Mouse (Mus musculus) embryonic fibroblast, embryonic 13.5 days (primary cell): ENCODE data around the gene Ncapd2. TPM values are rescaled to one million over a fixed set of nuclear protein-coding genes. Genes with fewer than 3 reads are reported as not detected.

Experiments used
- H3K27ac ChIP-seq: 2 replicates; pipeline ENCODE4 v1.5.1; 2012; ENCODE audit warnings: low read length, control low read depth, inconsistent platforms; ENCODE audit not compliant: insufficient read depth
- H3K4me1 ChIP-seq: 2 replicates; pipeline ENCODE4 v1.6.1; 2011; ENCODE audit warnings: low read length; ENCODE audit not compliant: control insufficient read depth, insufficient read depth
- H3K4me3 ChIP-seq: 2 replicates; pipeline ENCODE4 v1.5.1; 2011; ENCODE audit warnings: mild to moderate bottlenecking, control low read depth, low read length; ENCODE audit not compliant: insufficient read depth
- CTCF ChIP-seq: IDR thresholded peaks from 2 replicates; pipeline ENCODE4 v1.5.1; 2011; ENCODE audit warnings: mild to moderate bottlenecking, control low read depth, low read length, moderate library complexity, borderline replicate concordance; ENCODE audit not compliant: insufficient read depth
- POLR2A ChIP-seq: IDR thresholded peaks from 2 replicates; pipeline ENCODE4 v1.6.1; 2011; ENCODE audit warnings: low read depth, mild to moderate bottlenecking, control low read depth, low read length, moderate library complexity
- polyA plus RNA-seq: library from polyadenylated mRNA; stranded (reverse); fragments of >200 nt; gene quantifications from 2 replicates; pipeline ENCODE4 v1.2.4, GENCODE M21; 2011; ENCODE audit warnings: low read depth; ENCODE audit not compliant: missing spikeins, insufficient read length

The Ncapd2 gene
- polyA plus RNA-seq, 1 experiment, result 137 TPM

DNA sequence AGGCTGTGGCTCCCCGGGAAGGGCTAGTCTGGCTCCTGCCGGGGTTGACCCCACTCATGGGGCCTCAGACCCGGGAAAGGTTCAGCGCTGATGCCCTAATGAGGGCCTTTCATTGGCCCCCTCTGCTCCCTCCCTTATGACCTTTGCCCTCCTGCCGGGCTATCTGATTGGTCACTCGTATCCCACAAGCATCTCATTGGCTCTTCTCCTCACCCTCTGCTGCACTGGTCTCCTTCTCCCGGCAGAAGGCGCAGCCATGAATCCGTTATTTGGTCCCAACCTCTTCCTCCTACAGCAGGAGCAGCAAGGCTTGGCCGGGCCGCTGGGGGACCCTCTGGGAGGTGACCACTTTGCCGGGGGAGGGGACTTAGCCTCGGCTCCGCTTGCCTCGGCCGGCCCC, 46.5 kb downstream of the Ncapd2 start, which contains the start of gene Iffo1:
Iffo1 (plus strand) TSS at position 241 of the 400 bp plus-strand sequence.
- peaks cover 5% of the 10 kb centered on the region; the same call in 1 of the 2 replicates for H3K4me1 ChIP-seq

DNA sequence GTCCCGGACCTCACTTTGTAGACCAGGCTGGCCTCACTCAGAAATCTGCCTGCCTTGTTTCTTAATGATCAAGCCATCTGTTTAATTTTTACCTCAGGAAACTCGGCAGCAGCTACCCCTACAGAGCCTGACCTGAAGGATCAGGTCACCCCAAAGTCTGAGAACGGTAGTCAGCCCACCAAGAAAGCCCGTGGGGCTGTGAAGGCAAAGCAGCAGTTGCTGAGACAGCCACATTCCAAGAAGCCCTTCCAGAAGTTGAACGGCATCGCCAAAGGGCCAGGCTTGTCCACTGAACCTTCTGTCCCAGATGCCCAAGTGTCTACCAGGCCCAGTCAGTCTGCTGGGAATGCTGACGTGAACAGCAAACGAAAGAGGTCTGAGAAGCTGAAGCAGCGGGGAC, 47.6 kb downstream of the Ncapd2 start:
- no peak overlapping the region for H3K4me3 ChIP-seq
- TF ChIP-seq POLR2A, result no peak
- no peak for TF ChIP-seq CTCF

More for the DNA sequence above, 46.5 kb downstream of the Ncapd2 start, which contains the start of gene Iffo1:
- Histone ChIP-seq H3K4me3 (peak within 1 kb of the TSS; percentile 57), H3K27ac (peak within 1 kb of the TSS; percentile 36)
- TF ChIP-seq CTCF (peak; percentile 23; the same call in 1 of the 2 replicates), POLR2A (peak; percentile 83)

DNA sequence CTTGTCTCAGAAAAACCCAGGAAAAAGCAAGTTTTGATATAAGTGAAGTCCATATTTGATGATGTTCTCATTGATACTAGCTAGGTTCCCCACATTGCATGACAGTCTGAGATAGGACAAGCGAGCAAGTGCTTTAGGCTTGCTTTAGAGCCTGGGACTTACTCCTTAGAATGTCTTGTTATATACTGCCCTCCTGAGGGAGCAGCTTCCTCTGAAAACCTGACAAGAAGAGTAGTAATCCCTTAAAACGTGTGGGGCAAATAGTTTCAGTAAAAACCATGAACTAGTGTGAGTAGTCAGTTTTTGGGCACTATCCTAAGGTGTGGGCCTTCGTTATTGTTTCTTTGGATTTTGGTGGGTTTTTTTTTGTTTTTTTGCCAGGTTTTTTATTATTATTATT, 48.4 kb downstream of the Ncapd2 start:
- Histone ChIP-seq H3K4me1 (peaks cover 3% of the 10 kb centered on the region; the same call in 1 of the 2 replicates), H3K27ac (no peak overlapping the region), H3K4me3 (no peak overlapping the region)
- TF ChIP-seq POLR2A (no peak), CTCF (no peak)

More for the DNA sequence above, 47.6 kb downstream of the Ncapd2 start:
- peaks cover 5% of the 10 kb centered on the region; the same call in 1 of the 2 replicates for H3K4me1 ChIP-seq
- H3K27ac ChIP-seq, result no peak overlapping the region

DNA sequence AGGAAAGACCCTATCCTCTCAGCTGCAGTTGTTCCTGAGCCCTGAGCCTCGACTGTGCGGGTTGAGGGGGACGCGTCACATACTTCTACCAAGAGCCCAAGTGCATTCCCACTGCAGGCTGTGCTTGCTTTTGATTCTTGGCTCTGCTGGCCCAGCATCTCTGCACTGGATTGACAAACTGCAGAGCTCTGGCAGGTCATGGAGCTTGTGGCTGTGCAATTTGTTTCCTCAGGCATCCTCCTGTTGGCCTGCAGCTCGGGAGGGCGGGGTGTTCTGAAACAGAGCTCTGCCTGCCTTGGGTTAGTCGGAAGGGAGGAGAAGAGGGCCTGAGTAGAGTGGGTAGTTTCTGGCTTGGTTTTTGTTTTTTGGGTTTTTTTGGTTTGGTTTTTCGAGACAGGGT, 49.1 kb downstream of the Ncapd2 start:
- Histone ChIP-seq H3K4me1 (no peaks in the 10 kb centered on the region; the same call in 1 of the 2 replicates), H3K4me3 (no peak overlapping the region), H3K27ac (no peak overlapping the region)
- no peak for TF ChIP-seq POLR2A
- no peak for TF ChIP-seq CTCF

DNA sequence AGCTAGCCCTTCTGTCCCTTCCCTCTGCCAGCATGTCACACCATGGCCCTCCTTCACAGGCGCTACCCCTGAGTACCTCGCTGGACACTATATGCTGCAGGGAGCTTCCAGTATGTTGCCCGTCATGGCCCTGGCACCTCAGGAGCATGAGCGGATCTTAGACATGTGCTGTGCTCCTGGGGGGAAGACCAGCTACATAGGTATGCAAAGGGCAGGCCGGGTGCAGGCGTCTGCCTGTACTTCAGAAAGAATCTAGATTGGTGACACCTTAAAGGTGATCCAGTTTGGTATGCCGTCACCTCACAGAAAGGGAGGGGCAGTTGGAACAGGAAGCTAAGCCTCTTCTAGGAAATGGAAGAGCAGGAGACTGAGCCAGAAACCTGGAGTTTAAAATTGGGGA, 51.8 kb downstream of the Ncapd2 start:
- no peak for TF ChIP-seq CTCF
- no peak for TF ChIP-seq POLR2A
- no peak overlapping the region for H3K4me3 ChIP-seq
- no peaks in the 10 kb centered on the region for H3K4me1 ChIP-seq
- no peak overlapping the region for H3K27ac ChIP-seq

DNA sequence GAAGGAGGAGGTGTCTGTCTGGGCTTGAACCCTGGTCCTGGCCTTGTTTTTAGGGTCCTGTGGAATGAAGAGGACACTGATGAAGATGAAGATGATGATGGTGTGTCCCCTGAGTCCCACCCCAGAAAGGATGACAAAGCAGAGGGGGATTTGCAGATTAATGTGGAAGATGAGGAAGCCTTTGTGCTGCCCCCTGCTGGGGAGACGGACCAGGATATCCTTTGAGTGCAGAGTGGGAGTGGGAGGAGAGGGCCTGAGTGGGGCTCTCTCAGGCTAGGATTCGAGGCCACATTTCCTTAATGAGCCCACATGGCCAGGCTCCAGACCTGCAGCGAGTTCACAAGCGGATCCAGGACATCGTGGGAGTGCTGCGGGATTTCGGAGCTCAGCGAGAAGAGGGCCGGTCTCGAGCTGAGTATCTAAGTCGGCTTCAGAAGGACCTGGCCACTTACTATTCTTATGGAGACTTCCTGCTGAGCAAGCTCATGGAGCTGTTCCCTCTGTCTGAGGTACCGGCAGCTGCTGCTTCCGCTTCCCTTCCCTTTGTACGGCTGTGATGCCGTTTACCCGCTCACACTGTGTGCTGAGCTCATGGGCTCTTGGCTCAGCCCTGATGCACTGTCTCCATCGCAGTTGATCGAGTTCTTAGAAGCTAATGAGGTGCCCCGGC, 54.4 kb downstream of the Ncapd2 start:
- H3K4me1 ChIP-seq, result peaks cover 5% of the 10 kb centered on the region
- no peak overlapping the region for H3K27ac ChIP-seq
- TF ChIP-seq POLR2A (no peak), CTCF (0 out of 2 replicates have a peak, but pooled peaks have one; percentile 18)
- H3K4me3 ChIP-seq, result no peak overlapping the region

DNA sequence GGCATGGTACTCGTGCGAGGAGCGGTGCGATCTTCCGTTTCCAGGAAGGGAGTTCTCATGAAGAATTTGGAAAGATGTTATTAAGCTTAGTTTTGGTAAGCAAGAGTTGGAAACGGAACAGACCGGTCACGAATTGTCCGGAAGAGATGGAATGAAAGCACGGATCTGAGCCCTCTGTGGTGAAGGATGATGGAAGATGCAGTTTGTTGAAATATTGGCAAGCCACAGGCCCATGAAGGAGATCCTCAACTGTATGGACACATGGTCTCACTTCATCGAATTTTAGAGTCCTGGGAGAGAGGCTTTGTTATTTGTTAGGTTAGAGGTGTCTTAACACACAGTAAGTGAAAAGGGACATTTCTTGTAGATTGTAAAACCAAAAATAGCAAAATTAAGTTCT, 59.0 kb downstream of the Ncapd2 start:
- TF ChIP-seq CTCF (no peak), POLR2A (no peak)
- Histone ChIP-seq H3K4me1 (peaks cover 5% of the 10 kb centered on the region), H3K27ac (no peak overlapping the region), H3K4me3 (peak overlapping the region; percentile 87)

DNA sequence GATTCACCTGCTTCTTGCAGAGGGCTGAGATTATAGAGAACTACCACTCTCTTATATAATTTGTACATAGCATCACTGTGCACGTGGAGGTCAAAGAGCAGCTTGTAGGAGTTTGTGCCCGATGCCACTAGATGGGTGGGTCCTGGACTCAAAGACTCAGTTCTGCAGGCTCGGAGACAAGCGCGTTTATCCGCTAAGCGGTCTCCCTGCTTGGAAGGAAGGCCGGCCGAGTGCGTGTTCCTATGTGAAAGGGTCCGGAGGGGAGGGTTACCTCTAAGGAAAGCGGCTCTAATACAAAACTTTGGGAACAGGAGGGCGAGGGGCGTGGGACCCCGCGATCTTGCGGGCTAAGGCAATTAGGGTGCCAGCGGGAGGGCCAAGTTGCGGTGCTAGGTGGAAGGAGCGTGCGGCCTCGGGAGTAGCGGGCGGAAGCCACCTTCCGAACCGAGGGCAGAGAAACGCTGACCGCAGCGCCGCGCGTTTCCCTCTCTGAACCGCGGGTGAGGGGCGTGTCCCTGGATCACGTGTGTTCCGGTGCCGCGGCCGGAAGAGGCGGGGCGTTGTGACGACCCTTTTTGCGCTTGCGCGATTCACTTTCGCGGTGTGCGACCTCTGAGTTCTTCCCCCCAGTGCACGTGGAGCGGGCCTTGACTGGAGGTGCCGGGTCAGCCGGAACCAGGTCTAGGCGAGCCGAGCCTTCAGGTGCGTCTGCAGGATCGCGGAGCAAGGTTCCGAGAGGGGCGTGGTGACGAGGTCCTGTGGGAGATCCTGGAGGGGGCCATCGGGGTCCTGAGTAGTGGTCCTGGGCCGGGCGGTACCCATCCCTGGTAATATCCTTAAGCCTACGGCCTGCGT, 60.0 kb downstream of the Ncapd2 start, which contains the start of gene Nop2:
Nop2 (plus strand) TSS at position 608 of the 855 bp plus-strand sequence.
- TF ChIP-seq CTCF (no peak), POLR2A (peak; percentile 95)
- Histone ChIP-seq H3K4me1 (peaks cover 5% of the 10 kb centered on the region), H3K27ac (peak within 1 kb of the TSS; percentile 75), H3K4me3 (peak within 1 kb of the TSS; percentile 87)

DNA sequence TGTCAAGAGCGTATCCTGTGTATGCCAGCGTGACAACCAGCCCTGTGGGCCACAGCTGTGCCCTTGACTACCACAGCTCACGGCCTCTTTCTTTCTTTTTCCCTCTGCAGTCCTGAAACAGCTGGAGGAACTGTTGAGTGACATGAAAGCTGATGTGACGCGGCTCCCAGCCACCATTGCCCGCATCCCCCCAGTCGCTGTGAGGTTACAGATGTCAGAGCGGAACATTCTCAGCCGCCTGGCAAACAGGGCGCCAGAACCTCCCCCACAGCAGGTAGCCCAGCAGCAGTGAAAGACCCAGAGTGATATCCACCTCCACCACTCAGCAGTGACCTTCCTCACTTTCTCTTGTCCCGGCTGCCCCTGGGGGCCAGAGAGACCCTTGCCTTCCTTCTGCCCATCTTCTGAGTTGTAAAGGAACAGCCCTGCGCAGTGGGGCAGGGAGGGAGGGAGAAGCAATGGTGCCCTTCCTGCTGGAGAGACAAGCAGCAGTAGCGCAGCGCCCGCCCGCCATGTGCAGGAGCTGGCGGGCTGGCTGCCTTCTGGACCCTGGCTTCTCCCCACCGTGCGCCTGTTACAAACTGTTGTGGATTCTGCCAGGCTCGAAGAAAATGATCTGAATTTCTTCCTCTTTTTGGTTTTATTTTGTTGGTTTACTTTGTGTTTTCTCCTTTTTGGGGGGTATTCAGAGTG, 61.6 kb downstream of the Ncapd2 start:
- TF ChIP-seq POLR2A (no peak), CTCF (no peak)
- H3K4me3 ChIP-seq, result no peak overlapping the region
- H3K27ac ChIP-seq, result no peak overlapping the region
- H3K4me1 ChIP-seq, result peaks cover 5% of the 10 kb centered on the region

DNA sequence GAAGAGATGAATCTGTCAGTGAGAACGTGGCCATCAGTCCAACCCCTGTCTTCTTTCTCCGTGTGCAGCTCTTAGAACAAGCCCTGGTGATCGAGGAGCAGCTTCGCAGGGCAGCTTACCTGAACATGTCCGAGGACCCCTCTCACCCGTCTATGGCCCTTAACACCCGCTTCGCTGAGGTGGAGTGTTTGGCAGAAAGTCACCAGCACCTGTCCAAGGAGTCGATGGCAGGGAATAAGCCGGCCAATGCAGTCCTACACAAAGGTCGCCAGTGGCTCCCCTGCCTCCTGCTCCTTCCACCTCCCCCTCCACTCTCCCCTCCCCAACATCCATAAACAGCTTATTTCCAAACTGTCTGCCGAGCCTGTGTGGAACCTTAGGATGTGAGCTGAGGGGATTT, 62.8 kb downstream of the Ncapd2 start:
- no peak overlapping the region for H3K4me3 ChIP-seq
- no peak overlapping the region for H3K27ac ChIP-seq
- H3K4me1 ChIP-seq, result peaks cover 2% of the 10 kb centered on the region
- TF ChIP-seq CTCF, result no peak
- no peak for TF ChIP-seq POLR2A
